Mouse (Mus musculus) adrenal gland, postnatal 0 days (tissue): ENCODE data around the gene Srcap. TPM values are rescaled to one million over a fixed set of nuclear protein-coding genes. Genes with fewer than 3 reads are reported as not detected.

Experiments
- microRNA-seq: library from miRNA; unstranded; fragments of <30 nt; microRNA quantifications from one replicate; pipeline ENCODE4, GENCODE M21; 2016; ENCODE audit warnings: borderline replicate concordance; ENCODE audit not compliant: insufficient number of aligned reads
- polyA plus RNA-seq: library from polyadenylated mRNA; unstranded; fragments of >200 nt; fragmentation: Nextera tagmentation; extraction: Ambion mirVana; gene quantifications from 2 replicates; pipeline ENCODE4 v1.2.1, GENCODE M21; 2015

Srcap gene
- 23.2 and 30.2 TPM in 2 replicates for polyA plus RNA-seq

GRCm38 (mm10) chr7:127511808-127512230 lies at the start of gene Srcap:
Gene Srcap (plus strand): TSS chr7:127511983.

GRCm38 (mm10) chr7:127478635-127479317 lies 33.0 kb upstream of the Srcap start, which contains the start of gene Fbrs:
Gene Fbrs (plus strand): TSS chr7:127479199.

GRCm38 (mm10) chr7:127519284-127519683 lies 7.5 kb downstream of the Srcap start, which contains the start of gene Gm42715:
Gene Gm42715 (plus strand): TSS chr7:127519584.

GRCm38 (mm10) chr7:127561340-127561858 lies 49.6 kb downstream of the Srcap start, which contains the start of gene Tmem265:
Gene Tmem265 (plus strand): TSS chr7:127561390.

GRCm38 (mm10) chr7:127572895-127573471 lies 61.2 kb downstream of the Srcap start, which contains the start of gene Phkg2:
Gene Phkg2 (plus strand): TSS chr7:127573340.

GRCm38 (mm10) chr7:127588011-127588871 lies 76.5 kb downstream of the Srcap start, which contains the start of the genes Ccdc189 and Rnf40:
Gene Ccdc189 (minus strand): TSS chr7:127588595.
Gene Rnf40 (plus strand): TSS chr7:127588767.

Small RNA genes lying within 50 kb of the gene (microRNA-seq; reads per million reads assigned to microRNA genes)
- gene Gm47278 (not detected), gene Mir7060 (not detected)

Other genes starting within 250 kb of the Srcap start
- gene Sephs2, start 237.9 kb upstream of the Srcap start, polyA plus RNA-seq, result 93.4 and 161 TPM in 2 replicates
- gene Itgal, start 215.7 kb upstream of the Srcap start, polyA plus RNA-seq, result 0.61 and 1.0 TPM in 2 replicates
- 11.5 and 12.3 TPM in 2 replicates for gene Zfp768, start 166.4 kb upstream of the Srcap start, polyA plus RNA-seq
- gene Zfp747, start 135.9 kb upstream of the Srcap start, polyA plus RNA-seq, result 5.4 TPM in 2 replicates
- 2.4 and 2.6 TPM in 2 replicates for gene 9130019O22Rik, start 124.8 kb upstream of the Srcap start, polyA plus RNA-seq
- gene E430018J23Rik, start 118.4 kb upstream of the Srcap start, polyA plus RNA-seq, result 4.7 and 5.5 TPM in 2 replicates
- 3.5 and 4.6 TPM in 2 replicates for gene Zfp764, start 105.2 kb upstream of the Srcap start, polyA plus RNA-seq
- gene Zfp688, start 89.9 kb upstream of the Srcap start, polyA plus RNA-seq, result 28.5 and 40.1 TPM in 2 replicates
- 4.7 and 6.5 TPM in 2 replicates for gene Zfp689, start 62.8 kb upstream of the Srcap start, polyA plus RNA-seq
- 25.3 and 37.3 TPM in 2 replicates for gene Prr14, start 52.4 kb upstream of the Srcap start, polyA plus RNA-seq
- gene Fbrs, start 32.8 kb upstream of the Srcap start, polyA plus RNA-seq, result 10.2 and 12.1 TPM in 2 replicates
- 6.3 and 8.9 TPM in 2 replicates for gene Gm42715, start 7.6 kb downstream of the Srcap start, polyA plus RNA-seq
- 2.2 and 6.3 TPM in 2 replicates for gene Tmem265, start 49.4 kb downstream of the Srcap start, polyA plus RNA-seq
- 32.2 and 45.6 TPM in 2 replicates for gene Phkg2, start 61.4 kb downstream of the Srcap start, polyA plus RNA-seq
- gene Ccdc189, start 76.6 kb downstream of the Srcap start, polyA plus RNA-seq, result 8.9 and 15.7 TPM in 2 replicates
- gene Rnf40, start 76.8 kb downstream of the Srcap start, polyA plus RNA-seq, result 17.1 and 22.9 TPM in 2 replicates
- 4.5 and 5.9 TPM in 2 replicates for gene Zfp629, start 103.8 kb downstream of the Srcap start, polyA plus RNA-seq
- gene Bcl7c, start 196.9 kb downstream of the Srcap start, polyA plus RNA-seq, result 137 and 174 TPM in 2 replicates
- gene Ctf1, start 200.8 kb downstream of the Srcap start, polyA plus RNA-seq, result 9.4 and 12.0 TPM in 2 replicates
- gene Ctf2, start 220.2 kb downstream of the Srcap start, polyA plus RNA-seq, result 0.06 and 0.10 TPM in 2 replicates
- gene Fbxl19, start 232.6 kb downstream of the Srcap start, polyA plus RNA-seq, result 1.9 and 2.2 TPM in 2 replicates